Mouse (Mus musculus) cerebellum, adult 18-20 months (tissue): ENCODE measurements around the gene Epha3.

ENCODE experiments used
- DNase-seq, 2 experiments: peaks; one replicate each; pipeline ENCODE4 v3.0.0; 2021

Gene Epha3

GRCm38 (mm10) chr16:63646577-63646976, 217.4 kb downstream of the Epha3 start:
- DNase-seq: no peak

DNA sequence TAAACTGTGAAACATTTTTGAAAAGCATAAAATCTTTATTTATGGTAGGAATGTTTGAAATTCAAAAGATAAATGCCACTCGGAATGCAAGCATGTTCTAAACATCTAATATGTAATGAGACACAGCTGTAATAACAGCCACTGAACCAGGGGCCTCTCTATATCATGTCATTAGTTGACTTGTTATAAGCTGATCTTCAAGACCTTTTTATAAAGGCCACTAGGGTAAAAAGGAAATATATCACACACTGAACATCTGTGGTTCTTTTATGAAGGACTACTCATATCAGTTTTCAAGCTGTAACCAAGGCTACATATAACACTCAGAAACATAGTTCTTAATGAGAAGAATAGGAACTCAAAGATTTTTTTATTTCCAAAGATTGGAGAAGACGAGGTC, 221.3 kb downstream of the Epha3 start:
- DNase-seq: no peak

GRCm38 (mm10) chr16:63641603-63642002, 222.4 kb downstream of the Epha3 start:
- no peak for DNase-seq

- no peak for DNase-seq
Measured at GRCm38 (mm10) chr16:63638701-63639100, 225.3 kb downstream of the Epha3 start.

- DNase-seq: peak; percentile 64 to 77
Measured at GRCm38 (mm10) chr16:63633748-63634166, 230.2 kb downstream of the Epha3 start.

GRCm38 (mm10) chr16:63625229-63625628, 238.7 kb downstream of the Epha3 start:
- peak; percentile 20 to 56 for DNase-seq

- DNase-seq: peak; percentile 17 to 28
Measured at GRCm38 (mm10) chr16:63621845-63622244, 242.1 kb downstream of the Epha3 start.

GRCm38 (mm10) chr16:63615396-63615795, 248.6 kb downstream of the Epha3 start:
- no peak for DNase-seq

DNA sequence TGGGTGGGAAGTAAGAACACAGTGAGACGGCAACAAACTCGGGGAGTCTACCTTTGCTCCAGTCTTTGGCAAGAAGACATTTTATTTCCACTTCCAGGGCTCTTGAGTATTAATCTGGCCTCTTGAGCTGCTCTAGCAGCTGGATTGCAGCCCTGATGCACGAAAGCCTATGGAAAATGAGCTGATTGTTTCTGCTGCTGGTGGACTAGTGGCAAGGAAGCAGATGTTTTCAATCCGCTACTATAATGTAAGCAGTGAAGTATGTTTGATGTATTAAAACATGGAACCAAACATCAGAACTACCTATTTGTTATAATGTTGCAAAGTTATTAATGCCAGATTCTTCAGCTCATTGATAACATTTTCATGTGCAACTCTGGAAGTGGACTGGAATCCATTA, 251.0 kb downstream of the Epha3 start:
- no peak for DNase-seq

GRCm38 (mm10) chr16:63600229-63600628, 263.7 kb downstream of the Epha3 start:
- DNase-seq: no peak

GRCm38 (mm10) chr16:63594656-63595055, 269.3 kb downstream of the Epha3 start:
- peak; percentile 24 to 30 for DNase-seq

GRCm38 (mm10) chr16:63569746-63570145, 294.2 kb downstream of the Epha3 start:
- no peak for DNase-seq

DNA sequence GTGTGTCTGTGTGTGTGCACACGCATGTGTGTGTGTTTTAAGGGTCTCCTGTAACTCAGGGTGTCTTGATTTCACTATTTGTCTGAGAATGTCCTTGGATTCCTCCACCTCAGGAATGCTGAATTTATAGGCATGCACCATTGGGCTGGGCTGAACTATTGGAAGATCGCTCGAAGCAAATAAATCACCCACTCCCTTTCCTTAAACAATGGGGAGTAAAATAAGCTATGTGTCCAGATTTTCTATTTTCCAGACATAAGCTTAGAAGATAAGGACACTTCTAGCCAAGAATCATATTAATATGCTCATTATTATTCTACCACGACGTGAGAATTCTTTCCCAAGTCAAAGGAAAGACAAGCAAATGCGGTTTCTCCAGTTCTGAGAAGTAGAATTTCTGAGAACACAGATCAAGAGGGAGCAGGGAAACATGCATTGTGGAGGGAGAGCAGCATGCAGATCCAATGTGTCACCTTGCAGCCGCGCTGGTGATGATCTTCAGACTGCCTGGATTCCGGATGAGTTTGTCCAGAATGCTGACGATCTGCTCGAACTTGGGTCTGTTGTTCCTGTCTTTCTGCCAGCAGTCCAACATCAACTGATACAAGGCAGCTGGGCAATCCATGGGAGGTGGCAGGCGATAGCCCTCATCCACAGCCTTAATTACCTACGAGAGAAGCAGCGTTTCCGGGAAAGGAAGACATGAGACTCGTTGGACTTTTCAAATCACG, 297.7 kb downstream of the Epha3 start:
- peak; percentile 56 to 66 for DNase-seq

DNA sequence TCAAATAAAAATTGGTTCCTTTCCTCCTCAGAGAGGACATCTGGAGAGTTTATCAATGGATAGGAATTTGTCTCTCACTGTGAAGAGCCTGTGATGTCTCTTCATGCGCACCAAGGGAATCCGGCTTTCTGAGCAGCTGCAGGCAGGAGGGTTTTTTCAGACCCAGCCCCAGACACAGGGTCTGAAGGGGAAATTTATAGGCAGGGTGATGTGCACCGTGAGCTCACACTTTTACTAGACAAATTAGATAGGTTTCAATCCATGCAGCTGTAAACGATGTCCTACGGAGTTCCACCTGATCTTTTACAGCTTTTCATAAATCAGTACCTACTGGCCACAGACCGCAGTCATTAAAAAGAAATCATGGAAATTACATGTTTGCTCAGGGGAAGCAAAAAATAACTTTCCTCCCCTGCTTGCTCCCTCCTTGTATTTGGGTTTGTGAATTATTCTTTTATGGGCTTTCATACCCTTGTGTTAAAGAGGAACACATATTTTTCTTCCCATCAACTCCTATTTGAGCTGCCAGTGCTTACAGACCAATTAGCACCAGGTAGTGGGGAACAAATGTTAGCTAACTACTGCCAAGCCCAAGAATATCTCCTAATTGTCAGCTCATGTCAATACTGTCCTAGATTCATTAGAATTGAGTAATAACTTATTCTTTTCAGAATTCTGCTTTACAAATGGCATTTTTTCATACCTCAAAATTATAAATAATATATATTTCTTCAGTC, 307.4 kb downstream of the Epha3 start:
- no peak for DNase-seq

DNA sequence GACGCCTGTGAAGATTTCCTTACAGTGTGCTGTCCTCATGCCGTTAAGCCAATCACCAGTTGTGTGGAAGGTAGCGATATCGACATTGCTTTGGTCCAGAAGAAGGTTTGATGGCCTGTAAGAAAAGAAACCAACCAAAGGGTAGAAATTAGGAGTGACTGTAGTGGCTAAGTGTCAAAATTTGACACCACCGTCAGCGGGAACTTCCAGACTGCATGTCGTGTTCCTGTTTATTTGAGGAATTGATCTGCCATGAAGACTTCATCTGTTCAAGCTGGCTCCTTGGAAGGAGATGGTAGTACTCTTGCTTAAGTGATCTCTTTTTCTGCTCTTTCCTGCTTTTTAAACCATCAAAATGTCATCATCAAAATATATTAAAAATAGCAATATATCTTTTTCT, 311.4 kb downstream of the Epha3 start:
- no peak for DNase-seq

- DNase-seq: no peak
Measured at GRCm38 (mm10) chr16:63539489-63539888, 324.5 kb downstream of the Epha3 start.

- DNase-seq: no peak
Measured at GRCm38 (mm10) chr16:63528821-63529220, 335.2 kb downstream of the Epha3 start.

GRCm38 (mm10) chr16:63517636-63518035, 346.3 kb downstream of the Epha3 start:
- DNase-seq: no peak

GRCm38 (mm10) chr16:63510069-63510468, 353.9 kb downstream of the Epha3 start:
- DNase-seq: no peak

DNA sequence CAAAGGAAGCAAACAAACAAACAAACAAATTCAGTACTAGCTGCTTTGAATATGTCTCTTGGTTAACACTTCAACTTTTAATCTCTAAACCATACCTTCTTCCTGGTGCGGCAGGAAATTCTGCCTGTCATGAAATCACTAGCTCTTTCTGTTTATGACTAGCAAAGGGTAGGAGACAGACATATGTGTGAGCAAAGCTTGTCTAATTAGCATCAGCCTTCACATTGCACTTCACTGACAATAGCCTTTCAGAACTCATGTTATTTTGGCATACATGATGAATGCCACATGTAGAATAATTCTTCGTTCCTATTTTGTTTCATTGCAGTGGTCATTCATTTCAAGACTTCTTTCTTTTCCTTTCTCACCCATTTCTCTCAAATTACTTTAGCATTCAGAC, 357.5 kb downstream of the Epha3 start:
- no peak for DNase-seq

DNA sequence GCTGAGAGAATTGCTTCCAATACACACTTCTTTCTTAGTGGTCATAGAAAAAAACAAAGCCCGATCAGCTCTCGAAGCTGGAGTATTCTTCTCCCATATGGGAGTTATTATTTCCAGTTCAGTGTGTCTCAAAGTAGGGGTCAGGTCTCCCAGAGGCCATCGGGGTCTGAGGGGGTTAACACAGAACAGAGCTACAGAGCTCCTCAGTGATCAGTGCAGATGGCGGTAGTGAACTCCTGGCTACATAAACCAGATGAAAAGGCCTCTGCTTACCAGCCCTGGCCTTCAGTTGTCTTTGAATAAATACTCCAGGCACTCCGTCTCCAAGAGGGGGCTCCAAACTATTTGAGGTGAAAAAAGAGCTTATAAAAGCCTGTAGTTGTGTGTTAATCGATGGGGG, 362.5 kb downstream of the Epha3 start:
- DNase-seq: no peak

DNA sequence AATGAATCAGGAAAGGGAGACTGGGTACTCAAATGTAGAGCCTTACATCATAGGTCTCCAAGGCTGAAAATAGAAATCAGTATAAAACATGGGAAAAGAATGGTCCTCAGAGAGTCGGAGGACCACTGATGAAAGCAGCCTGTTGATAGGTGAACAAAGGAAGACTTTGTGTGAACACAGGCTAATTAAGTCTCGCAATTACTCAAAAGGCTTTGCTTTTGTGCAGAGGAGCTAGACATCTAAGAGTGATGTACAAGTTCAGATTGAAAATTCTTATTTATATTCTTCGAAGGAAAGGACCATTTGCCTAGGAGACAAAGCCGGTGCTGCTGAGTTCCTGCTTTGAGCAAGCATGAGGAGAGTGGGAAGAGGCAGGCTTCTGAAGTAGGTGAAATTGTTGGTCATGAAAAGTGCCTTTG, 363.0 kb downstream of the Epha3 start:
- DNase-seq: no peak
